Mouse (Mus musculus): ENCODE data around the gene Hsf2. TPM values are rescaled to one million over a fixed set of nuclear protein-coding genes. Genes with fewer than 3 reads are reported as not detected.

Hsf2 gene
- polyA plus RNA-seq, 1 experiment from 2014 or later = 26.2 TPM

GRCm38 (mm10) chr10:57549631-57550030 lies 63.4 kb downstream of the Hsf2 start:
- Histone ChIP-seq H3K36me3 (ENCODE audit: insufficient read depth, low read length) (no peaks in the 10 kb centered on the region), H3K9me3 (replicated peaks; ENCODE audit: low read length) (no peaks in the 10 kb centered on the region), H3K9ac (ENCODE audit: low read depth, low read length) (no peak overlapping the region), H3K4me1 (replicated peaks; ENCODE audit: insufficient read depth, low read length) (no peaks in the 10 kb centered on the region), H3K4me2 (ENCODE audit: low read length) (no peak overlapping the region), H3K4me3 (replicated peaks; ENCODE audit: low read depth, low read length) (no peak overlapping the region), H3K27me3 (ENCODE audit: insufficient read depth, low read length) (no peaks in the 10 kb centered on the region), H3K27ac (no peak overlapping the region)
- ATAC-seq (replicated peaks; ENCODE audit: low FRiP score, low read depth) = no peak
- WGBS = 91% methylated on average over 4 of the region's 4 CpGs
- no peak for DNase-seq (ENCODE audit: low spot score)
- TF ChIP-seq CTCF (IDR thresholded peaks at IDR 0.05; ENCODE audit: low read depth) = no peak

DNA sequence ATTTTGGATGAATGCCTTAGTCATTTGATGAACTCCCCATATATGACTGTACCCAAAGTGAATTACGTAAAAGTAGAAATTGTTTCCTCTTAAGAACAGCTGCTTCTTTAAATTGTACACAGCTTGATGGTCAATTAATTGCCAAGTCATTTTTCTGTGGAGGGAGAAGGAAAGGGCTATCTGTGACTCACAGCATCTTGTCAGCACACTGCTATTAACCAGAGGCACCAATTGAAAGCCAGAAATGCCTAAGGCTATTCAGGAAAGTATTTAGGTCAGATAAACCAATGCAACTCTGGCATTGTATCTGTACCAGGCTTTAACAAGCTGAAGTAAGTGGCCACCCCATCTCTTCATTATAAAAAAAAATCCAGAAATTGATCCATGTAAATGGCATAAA lies 67.5 kb downstream of the Hsf2 start:
- ATAC-seq (replicated peaks; ENCODE audit: low FRiP score, low read depth) = no peak
- H3K4me2 ChIP-seq (ENCODE audit: low read length) = no peak overlapping the region
- H3K27ac ChIP-seq = no peak overlapping the region
- no peaks in the 10 kb centered on the region for H3K9me3 ChIP-seq (replicated peaks; ENCODE audit: low read length)
- H3K9ac ChIP-seq (ENCODE audit: low read depth, low read length) = no peak overlapping the region
- no peak overlapping the region for H3K4me3 ChIP-seq (replicated peaks; ENCODE audit: low read depth, low read length)
- TF ChIP-seq CTCF (IDR thresholded peaks at IDR 0.05; ENCODE audit: low read depth) = no peak
- no peaks in the 10 kb centered on the region for H3K36me3 ChIP-seq (ENCODE audit: insufficient read depth, low read length)
- DNase-seq (ENCODE audit: low spot score) = no peak
- no peaks in the 10 kb centered on the region for H3K4me1 ChIP-seq (replicated peaks; ENCODE audit: insufficient read depth, low read length)
- WGBS = 89% methylated on average over 1 of the region's 1 CpGs
- no peaks in the 10 kb centered on the region for H3K27me3 ChIP-seq (ENCODE audit: insufficient read depth, low read length)

DNA sequence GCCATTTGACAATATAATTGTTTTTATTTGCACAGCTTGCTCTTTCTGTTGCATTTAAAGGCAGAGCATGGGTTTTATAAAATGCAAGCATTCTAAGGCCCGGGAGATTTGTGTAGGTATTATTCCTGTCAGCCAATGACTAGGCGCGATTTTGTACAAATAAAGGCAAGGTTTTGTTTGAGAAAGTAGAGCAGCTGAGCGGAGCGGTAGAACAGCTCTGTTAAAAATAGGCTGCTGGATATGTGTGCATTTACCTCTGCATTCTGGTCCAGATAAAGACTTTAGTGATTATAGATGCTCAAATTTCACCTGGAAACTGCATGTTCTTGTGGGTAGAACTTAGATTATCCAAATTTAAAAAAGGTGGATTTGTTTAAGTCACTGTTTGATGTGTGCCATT lies 71.4 kb downstream of the Hsf2 start:
- DNase-seq (ENCODE audit: low spot score) (no peak), ATAC-seq (replicated peaks; ENCODE audit: low FRiP score, low read depth) (no peak)

More for the DNA sequence above, 71.4 kb downstream of the Hsf2 start:
- no peak for TF ChIP-seq CTCF (IDR thresholded peaks at IDR 0.05; ENCODE audit: low read depth)
- no peaks in the 10 kb centered on the region for H3K27me3 ChIP-seq (ENCODE audit: insufficient read depth, low read length)
- no peak overlapping the region for H3K4me3 ChIP-seq (replicated peaks; ENCODE audit: low read depth, low read length)
- H3K4me1 ChIP-seq (replicated peaks; ENCODE audit: insufficient read depth, low read length) = no peaks in the 10 kb centered on the region
- no peaks in the 10 kb centered on the region for H3K9me3 ChIP-seq (replicated peaks; ENCODE audit: low read length)
- H3K9ac ChIP-seq (ENCODE audit: low read depth, low read length) = no peak overlapping the region
- H3K27ac ChIP-seq = no peak overlapping the region
- H3K36me3 ChIP-seq (ENCODE audit: insufficient read depth, low read length) = no peaks in the 10 kb centered on the region
- H3K4me2 ChIP-seq (ENCODE audit: low read length) = no peak overlapping the region
- 82% methylated on average over 5 of the region's 5 CpGs for WGBS

Other genes starting within 250 kb of the Hsf2 start
- 148 and 155 TPM in 2 replicates for gene Serinc1, start 46.1 kb downstream of the Hsf2 start, polyA plus RNA-seq (2015; fragmentation: Nextera tagmentation; extraction: Ambion mirVana)
- 5.6 and 7.0 TPM in 2 replicates for gene Pkib, start 145.6 kb downstream of the Hsf2 start, polyA plus RNA-seq (2015; fragmentation: Nextera tagmentation; extraction: Ambion mirVana)

Measured in kidney, postnatal 0 days (tissue).